Mouse (Mus musculus): ENCODE results near the gene Rnf126. TPM values are rescaled to one million over a fixed set of nuclear protein-coding genes. Genes with fewer than 3 reads are reported as not detected.

The Rnf126 gene
- polyA plus RNA-seq, 1 experiment from 2014 or later, result 98.8 TPM

DNA sequence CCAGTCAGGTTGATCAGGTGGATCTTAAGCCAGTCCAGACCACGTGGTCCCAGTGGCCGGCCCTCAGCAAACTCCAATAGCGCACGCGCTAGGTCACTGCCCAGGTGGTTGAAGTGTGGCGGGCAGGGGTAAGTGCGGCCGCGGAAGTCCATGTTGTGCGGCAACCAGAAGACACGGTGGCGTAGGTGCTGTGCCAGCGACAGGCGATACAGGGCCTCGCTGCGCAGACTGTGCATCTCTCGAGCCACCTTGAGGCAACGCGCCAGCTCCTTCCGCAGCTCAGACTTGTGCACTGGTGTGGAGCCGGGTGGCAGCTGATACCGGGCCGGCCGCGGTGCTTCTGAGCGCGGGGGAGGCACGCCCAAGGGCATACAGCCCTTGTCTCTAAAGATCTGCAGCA lies 27.5 kb downstream of the Rnf126 start:
- Histone ChIP-seq H3K9ac (replicated peaks) (no peak overlapping the region), H3K27me3 (peaks cover 19% of the 10 kb centered on the region), H3K4me3 (no peak overlapping the region), H3K27ac (replicated peaks) (no peak overlapping the region), H3K4me1 (peaks cover 3% of the 10 kb centered on the region; the same call in 1 of the 2 replicates), H3K36me3 (peaks cover 97% of the 10 kb centered on the region), H3K4me2 (replicated peaks) (no peak overlapping the region), H3K9me3 (peaks cover 13% of the 10 kb centered on the region)
- 96% methylated on average over 28 of the region's 28 CpGs for WGBS
- no peak for ATAC-seq (ENCODE audit: low FRiP score, low read depth)

GRCm38 (mm10) chr10:79738259-79738658 lies 28.5 kb downstream of the Rnf126 start:
- WGBS, result 82% methylated on average over 10 of the region's 10 CpGs
- ATAC-seq (ENCODE audit: low FRiP score, low read depth), result no peak
- no peak overlapping the region for H3K9ac ChIP-seq (replicated peaks)

GRCm38 (mm10) chr10:79736706-79737105 lies 30.0 kb downstream of the Rnf126 start:
- WGBS, result 94% methylated on average over 12 of the region's 14 CpGs
- no peak overlapping the region for H3K4me2 ChIP-seq (replicated peaks)

More at GRCm38 (mm10) chr10:79738259-79738658, 28.5 kb downstream of the Rnf126 start:
- Histone ChIP-seq H3K9me3 (peaks cover 13% of the 10 kb centered on the region), H3K27me3 (peaks cover 19% of the 10 kb centered on the region), H3K27ac (replicated peaks) (no peak overlapping the region), H3K4me3 (no peak overlapping the region), H3K4me2 (replicated peaks) (no peak overlapping the region), H3K36me3 (peaks cover 94% of the 10 kb centered on the region), H3K4me1 (peaks cover 3% of the 10 kb centered on the region; the same call in 1 of the 2 replicates)

GRCm38 (mm10) chr10:79735361-79735760 lies 31.4 kb downstream of the Rnf126 start:
- Histone ChIP-seq H3K9me3 (peaks cover 15% of the 10 kb centered on the region), H3K9ac (replicated peaks) (no peak overlapping the region), H3K4me1 (no peaks in the 10 kb centered on the region), H3K36me3 (peaks cover 67% of the 10 kb centered on the region), H3K27ac (replicated peaks) (no peak overlapping the region), H3K4me2 (replicated peaks) (0 out of 2 replicates have a peak overlapping the region, but pooled peaks have one; percentile 0), H3K27me3 (peaks cover 19% of the 10 kb centered on the region), H3K4me3 (no peak overlapping the region)
- WGBS, result 33% methylated on average over 41 of the region's 52 CpGs
- ATAC-seq (ENCODE audit: low FRiP score, low read depth), result peak; percentile 45; the same call in 1 of the 2 replicates

More at GRCm38 (mm10) chr10:79736706-79737105, 30.0 kb downstream of the Rnf126 start:
- peaks cover 3% of the 10 kb centered on the region; the same call in 1 of the 2 replicates for H3K4me1 ChIP-seq
- no peak overlapping the region for H3K27ac ChIP-seq (replicated peaks)
- H3K9me3 ChIP-seq, result peaks cover 17% of the 10 kb centered on the region
- peaks cover 19% of the 10 kb centered on the region for H3K27me3 ChIP-seq
- H3K4me3 ChIP-seq, result no peak overlapping the region
- ATAC-seq (ENCODE audit: low FRiP score, low read depth), result no peak
- H3K36me3 ChIP-seq, result peaks cover 81% of the 10 kb centered on the region
- no peak overlapping the region for H3K9ac ChIP-seq (replicated peaks)

- H3K9ac ChIP-seq (replicated peaks), result no peak overlapping the region
- H3K27ac ChIP-seq (replicated peaks), result no peak overlapping the region
- peaks cover 52% of the 10 kb centered on the region for H3K36me3 ChIP-seq
- H3K9me3 ChIP-seq, result peaks cover 6% of the 10 kb centered on the region
- peaks cover 19% of the 10 kb centered on the region for H3K27me3 ChIP-seq
- no peak overlapping the region for H3K4me3 ChIP-seq
- ATAC-seq (ENCODE audit: low FRiP score, low read depth), result no peak
- H3K4me1 ChIP-seq, result no peaks in the 10 kb centered on the region
- no peak overlapping the region for H3K4me2 ChIP-seq (replicated peaks)
- 95% methylated on average over 15 of the region's 15 CpGs for WGBS
Observed at GRCm38 (mm10) chr10:79733847-79734246, 32.9 kb downstream of the Rnf126 start.

GRCm38 (mm10) chr10:79732500-79732899 lies 34.3 kb downstream of the Rnf126 start:
- WGBS, result 92% methylated on average over 1 of the region's 1 CpGs
- Histone ChIP-seq H3K4me3 (no peak overlapping the region), H3K9me3 (peaks cover 4% of the 10 kb centered on the region; the same call in 1 of the 2 replicates), H3K4me1 (no peaks in the 10 kb centered on the region), H3K36me3 (peaks cover 40% of the 10 kb centered on the region), H3K9ac (replicated peaks) (no peak overlapping the region), H3K27me3 (peaks cover 19% of the 10 kb centered on the region), H3K4me2 (replicated peaks) (no peak overlapping the region), H3K27ac (replicated peaks) (no peak overlapping the region)
- ATAC-seq (ENCODE audit: low FRiP score, low read depth), result no peak

DNA sequence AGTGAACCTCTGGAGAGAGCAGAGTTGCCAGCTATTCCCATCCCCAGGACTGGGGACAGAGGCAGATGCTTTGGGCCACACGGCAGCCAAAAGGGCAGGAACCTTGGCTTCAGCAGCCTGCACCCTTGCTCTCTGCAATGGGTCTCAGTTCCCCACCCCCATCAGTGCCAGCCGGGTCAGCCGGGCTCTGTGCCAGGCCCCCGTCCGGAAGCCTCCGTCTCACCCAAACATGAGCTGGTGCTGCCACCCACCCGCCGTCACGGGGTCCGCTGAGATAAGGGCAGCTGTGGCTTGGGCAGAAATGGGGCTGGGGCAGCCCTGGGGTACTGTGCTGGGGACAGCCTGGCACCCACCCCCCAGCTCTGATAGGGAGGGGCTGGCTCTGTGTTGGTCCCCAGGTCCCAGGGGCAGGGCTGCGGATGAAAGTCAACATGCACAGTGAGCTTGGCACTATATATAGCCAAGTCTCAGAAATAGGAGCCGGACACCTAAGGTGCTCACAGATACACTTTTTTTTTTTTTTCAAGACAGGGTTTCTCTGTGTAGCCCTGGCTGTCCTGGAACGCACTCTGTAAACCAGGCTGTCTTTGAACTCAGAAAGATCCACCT lies 37.3 kb downstream of the Rnf126 start:
- Histone ChIP-seq H3K9ac (replicated peaks) (no peak overlapping the region), H3K4me3 (no peak overlapping the region), H3K36me3 (peaks cover 13% of the 10 kb centered on the region), H3K27me3 (no peaks in the 10 kb centered on the region; the same call in 1 of the 2 replicates), H3K4me1 (no peaks in the 10 kb centered on the region), H3K4me2 (replicated peaks) (no peak overlapping the region), H3K9me3 (peaks cover 4% of the 10 kb centered on the region; the same call in 1 of the 2 replicates), H3K27ac (replicated peaks) (no peak overlapping the region)
- WGBS, result 84% methylated on average over 13 of the region's 13 CpGs
- no peak for ATAC-seq (ENCODE audit: low FRiP score, low read depth)

GRCm38 (mm10) chr10:79728323-79729249 lies 38.2 kb downstream of the Rnf126 start:
- no peak overlapping the region for H3K4me2 ChIP-seq (replicated peaks)
- H3K9me3 ChIP-seq, result peaks cover 4% of the 10 kb centered on the region; the same call in 1 of the 2 replicates
- ATAC-seq (ENCODE audit: low FRiP score, low read depth), result no peak
- no peaks in the 10 kb centered on the region; the same call in 1 of the 2 replicates for H3K27me3 ChIP-seq
- no peak overlapping the region for H3K27ac ChIP-seq (replicated peaks)
- 73% methylated on average over 28 of the region's 28 CpGs for WGBS
- no peak overlapping the region for H3K4me3 ChIP-seq
- H3K36me3 ChIP-seq, result peaks cover 4% of the 10 kb centered on the region; the same call in 1 of the 2 replicates
- no peak overlapping the region for H3K9ac ChIP-seq (replicated peaks)
- no peaks in the 10 kb centered on the region for H3K4me1 ChIP-seq

- 35% methylated on average over 11 of the region's 11 CpGs for WGBS
- no peak overlapping the region for H3K27ac ChIP-seq (replicated peaks)
- ATAC-seq (ENCODE audit: low FRiP score, low read depth), result 0 out of 2 replicates have a peak, but pooled peaks have one; percentile 38
Observed at GRCm38 (mm10) chr10:79726090-79726489, 40.7 kb downstream of the Rnf126 start.

DNA sequence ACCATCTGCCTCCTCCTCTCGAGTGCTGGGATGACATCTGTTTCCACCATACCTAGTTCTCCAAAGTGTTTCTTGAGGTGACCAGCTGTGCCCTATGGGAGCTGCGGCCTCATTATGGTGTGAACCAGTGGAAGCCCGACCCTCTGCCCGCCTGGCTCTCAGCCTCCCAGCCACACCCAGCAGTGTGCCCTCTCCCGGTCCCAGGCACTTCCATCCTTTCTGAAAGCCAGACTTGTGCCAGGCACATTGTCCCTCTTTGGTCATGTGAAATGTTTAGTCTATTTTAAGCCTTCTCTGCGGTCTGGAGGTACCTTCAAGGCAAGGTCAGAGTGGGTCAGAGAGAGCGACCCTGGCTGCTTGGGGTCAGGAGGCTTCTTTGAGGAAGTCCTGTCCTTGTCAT lies 43.1 kb downstream of the Rnf126 start:
- no peak for ATAC-seq (ENCODE audit: low FRiP score, low read depth)
- 89% methylated on average over 7 of the region's 7 CpGs for WGBS

More at GRCm38 (mm10) chr10:79726090-79726489, 40.7 kb downstream of the Rnf126 start:
- 0 out of 2 replicates have a peak, but pooled peaks cover 3% of the 10 kb centered on the region for H3K36me3 ChIP-seq
- H3K27me3 ChIP-seq, result no peaks in the 10 kb centered on the region; the same call in 1 of the 2 replicates
- H3K4me2 ChIP-seq (replicated peaks), result no peak overlapping the region
- no peak overlapping the region for H3K4me3 ChIP-seq
- no peaks in the 10 kb centered on the region for H3K9me3 ChIP-seq
- H3K9ac ChIP-seq (replicated peaks), result no peak overlapping the region
- H3K4me1 ChIP-seq, result no peaks in the 10 kb centered on the region

DNA sequence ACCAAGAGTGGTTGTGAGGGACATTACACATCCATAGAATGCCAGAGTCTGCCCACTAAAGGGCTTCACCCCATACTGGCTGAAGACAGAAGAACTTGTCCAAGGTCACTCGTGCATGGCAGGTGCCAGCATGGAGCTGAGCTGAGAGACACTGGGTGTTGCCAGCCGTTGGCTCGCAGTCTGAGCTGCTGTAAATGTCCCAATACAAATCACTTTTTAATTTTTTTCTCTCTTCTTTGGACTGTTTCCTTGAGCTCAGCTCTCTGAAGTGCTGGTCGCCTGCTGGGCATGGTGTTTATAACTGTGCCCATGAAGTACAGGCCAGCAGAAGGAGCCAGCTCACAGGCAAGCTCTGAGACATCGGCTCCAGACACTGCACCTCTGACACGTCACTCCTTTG lies 43.7 kb downstream of the Rnf126 start:
- WGBS, result 61% methylated on average over 6 of the region's 6 CpGs
- H3K27ac ChIP-seq (replicated peaks), result no peak overlapping the region
- no peak overlapping the region for H3K9ac ChIP-seq (replicated peaks)

More for the DNA sequence above, 43.1 kb downstream of the Rnf126 start:
- Histone ChIP-seq H3K27ac (replicated peaks) (no peak overlapping the region), H3K9me3 (no peaks in the 10 kb centered on the region), H3K36me3 (0 out of 2 replicates have a peak, but pooled peaks cover 3% of the 10 kb centered on the region), H3K9ac (replicated peaks) (no peak overlapping the region), H3K27me3 (peaks cover 19% of the 10 kb centered on the region), H3K4me3 (no peak overlapping the region), H3K4me2 (replicated peaks) (no peak overlapping the region), H3K4me1 (no peaks in the 10 kb centered on the region)

More for the DNA sequence above, 43.7 kb downstream of the Rnf126 start:
- H3K27me3 ChIP-seq, result peaks cover 26% of the 10 kb centered on the region
- H3K4me1 ChIP-seq, result no peaks in the 10 kb centered on the region
- H3K4me2 ChIP-seq (replicated peaks), result no peak overlapping the region
- no peaks in the 10 kb centered on the region for H3K9me3 ChIP-seq
- no peak overlapping the region for H3K4me3 ChIP-seq
- ATAC-seq (ENCODE audit: low FRiP score, low read depth), result no peak
- 0 out of 2 replicates have a peak, but pooled peaks cover 3% of the 10 kb centered on the region for H3K36me3 ChIP-seq
